Mouse (Mus musculus) MEL (cell line): ENCODE data around the gene Gm20388. TPM values are rescaled to one million over a fixed set of nuclear protein-coding genes. Genes with fewer than 3 reads are reported as not detected.

ENCODE experiments used
- DNase-seq: peaks from one replicate; pipeline ENCODE4 v3.0.0; 2011; ENCODE audit warnings: low read depth, low spot score
- H3K27ac ChIP-seq: 2 replicates; pipeline ENCODE4 v1.5.1; 2012; ENCODE audit warnings: low read depth, mild to moderate bottlenecking, control low read depth, low read length, moderate library complexity; ENCODE audit not compliant: control insufficient read depth
- H3K27me3 ChIP-seq, 2 experiments: fragments of 150-350 bp in 1 of 2; sonication (generic) in 1 of 2; 2 replicates each; pipeline ENCODE4 v1.6.1; 2012; ENCODE audit warnings: low read length in 2 of 2, mild to moderate bottlenecking in 2 of 2, improper control_type of control experiment in 1 of 2, moderate library complexity in 1 of 2; ENCODE audit not compliant: insufficient read depth in 2 of 2, control insufficient read depth in 1 of 2
- H3K36me3 ChIP-seq, 2 experiments: 2 replicates each; pipeline ENCODE4 v1.6.1; 2012 to 2014; ENCODE audit warnings: low read length in 2 of 2, improper control_type of control experiment in 1 of 2, inconsistent platforms in 1 of 2, mild to moderate bottlenecking in 1 of 2; ENCODE audit not compliant: insufficient read depth in 2 of 2, control insufficient read depth in 1 of 2
- H3K4me1 ChIP-seq, 2 experiments: fragments of 150-350 bp in 1 of 2; sonication (generic) in 1 of 2; 2 replicates each; pipeline ENCODE4 v1.6.1; 2012; ENCODE audit warnings: low read length in 2 of 2, improper control_type of control experiment in 1 of 2, mild to moderate bottlenecking in 1 of 2; ENCODE audit not compliant: insufficient read depth in 2 of 2, control insufficient read depth in 1 of 2
- H3K4me3 ChIP-seq, 2 experiments: fragments of 150-350 bp in 1 of 2; sonication (generic) in 1 of 2; 2 replicates each; pipeline ENCODE4 v1.5.1; 2012; ENCODE audit warnings: low read depth in 2 of 2, low read length in 2 of 2, mild to moderate bottlenecking in 2 of 2, moderate library complexity in 2 of 2, control low read depth in 1 of 2, improper control_type of control experiment in 1 of 2; ENCODE audit not compliant: control insufficient read depth in 1 of 2, insufficient read depth in 1 of 2
- H3K79me2 ChIP-seq: 2 replicates; pipeline ENCODE4 v1.6.1; 2012; ENCODE audit warnings: mild to moderate bottlenecking, low read length, moderate library complexity; ENCODE audit not compliant: control insufficient read depth, poor library complexity, insufficient read depth
- H3K9ac ChIP-seq: 2 replicates; pipeline ENCODE4 v1.6.1; 2012; ENCODE audit warnings: low read depth, mild to moderate bottlenecking, control low read depth, low read length, moderate library complexity; ENCODE audit not compliant: control insufficient read depth, poor library complexity, severe bottlenecking
- H3K9me3 ChIP-seq: fragments of 150-350 bp; sonication (generic); replicated peaks from 2 replicates; pipeline ENCODE4 v1.6.1; 2012; ENCODE audit warnings: mild to moderate bottlenecking, low read length, improper control_type of control experiment, moderate library complexity; ENCODE audit not compliant: insufficient read depth
- BHLHE40 ChIP-seq: IDR thresholded peaks from 2 replicates; pipeline ENCODE4 v1.6.1; 2012; ENCODE audit warnings: low read depth, mild to moderate bottlenecking, inconsistent platforms, low read length, improper control_type of control experiment, borderline replicate concordance
- CHD1 ChIP-seq: IDR thresholded peaks from 2 replicates; pipeline ENCODE4 v1.6.1; 2012; ENCODE audit warnings: low read depth, mild to moderate bottlenecking, inconsistent platforms, low read length, improper control_type of control experiment
- CTCF ChIP-seq, 3 experiments: IDR thresholded peaks in 2 of 3; conservative IDR thresholded peaks in 1 of 3; 2 replicates each; pipeline ENCODE4 v1.5.1; 2011 to 2012; ENCODE audit warnings: low read length in 3 of 3, low read depth in 2 of 3, mild to moderate bottlenecking in 2 of 3, improper control_type of control experiment in 1 of 3, inconsistent platforms in 1 of 3, mixed read lengths in 1 of 3, moderate library complexity in 1 of 3; ENCODE audit not compliant: control insufficient read depth in 1 of 3, insufficient read depth in 1 of 3, poor library complexity in 1 of 3, severe bottlenecking in 1 of 3
- E2F4 ChIP-seq: IDR thresholded peaks from 2 replicates; pipeline ENCODE4 v1.6.1; 2011; ENCODE audit warnings: low read depth, low read length, improper control_type of control experiment, borderline replicate concordance
- GABPA ChIP-seq: IDR thresholded peaks from 2 replicates; pipeline ENCODE4 v1.6.1; 2012; ENCODE audit warnings: low read depth, mild to moderate bottlenecking, inconsistent platforms, low read length, improper control_type of control experiment, moderate library complexity
- GATA1 ChIP-seq: IDR thresholded peaks from 2 replicates; pipeline ENCODE4 v1.6.1; 2011; ENCODE audit warnings: low read depth, low read length, improper control_type of control experiment
- HCFC1 ChIP-seq: IDR thresholded peaks from 2 replicates; pipeline ENCODE4 v1.6.1; 2012; ENCODE audit warnings: low read depth, mild to moderate bottlenecking, inconsistent platforms, low read length, improper control_type of control experiment, moderate library complexity
- MAFK ChIP-seq: IDR thresholded peaks from 2 replicates; pipeline ENCODE4 v1.6.1; 2011; ENCODE audit warnings: low read depth, mild to moderate bottlenecking, low read length, improper control_type of control experiment, borderline replicate concordance
- MAX ChIP-seq: IDR thresholded peaks from 2 replicates; pipeline ENCODE4 v1.6.1; 2011; ENCODE audit warnings: low read length, improper control_type of control experiment
- MAZ ChIP-seq: IDR thresholded peaks from 2 replicates; pipeline ENCODE4 v1.6.1; 2012; ENCODE audit warnings: low read depth, mild to moderate bottlenecking, inconsistent platforms, low read length, improper control_type of control experiment
- MXI1 ChIP-seq: IDR thresholded peaks from 2 replicates; pipeline ENCODE4 v1.6.1; 2011; ENCODE audit warnings: mild to moderate bottlenecking, low read depth, low read length, improper control_type of control experiment
- MYB ChIP-seq: IDR thresholded peaks from 2 replicates; pipeline ENCODE4 v1.6.1; 2011; ENCODE audit warnings: mild to moderate bottlenecking, low read depth, low read length, improper control_type of control experiment
- NELFE ChIP-seq: IDR thresholded peaks from 2 replicates; pipeline ENCODE4 v1.6.1; 2011; ENCODE audit warnings: low read depth, low read length, improper control_type of control experiment
- POLR2A ChIP-seq, 2 experiments: IDR thresholded peaks; 2 replicates each; pipeline ENCODE4 v1.6.1; 2011 to 2012; ENCODE audit warnings: low read length in 2 of 2, mild to moderate bottlenecking in 2 of 2, control low read depth in 1 of 2, improper control_type of control experiment in 1 of 2, low read depth in 1 of 2, moderate library complexity in 1 of 2; ENCODE audit not compliant: control insufficient read depth in 1 of 2, insufficient read depth in 1 of 2, poor library complexity in 1 of 2
- POLR2AphosphoS2 ChIP-seq: IDR thresholded peaks from 2 replicates; pipeline ENCODE4 v1.6.1; 2011; ENCODE audit warnings: low read length, improper control_type of control experiment
- POLR2AphosphoS5 ChIP-seq: IDR thresholded peaks from 2 replicates; pipeline ENCODE4 v1.6.1; 2012; ENCODE audit warnings: low read depth, borderline replicate concordance, mild to moderate bottlenecking, inconsistent platforms, low read length, moderate library complexity, mixed read lengths
- RAD21 ChIP-seq: IDR thresholded peaks from 2 replicates; pipeline ENCODE4 v1.6.1; 2011; ENCODE audit warnings: mild to moderate bottlenecking, low read depth, low read length, improper control_type of control experiment
- SIN3A ChIP-seq: IDR thresholded peaks from 2 replicates; pipeline ENCODE4 v1.6.1; 2012; ENCODE audit warnings: low read length, improper control_type of control experiment, inconsistent platforms
- UBTF ChIP-seq: IDR thresholded peaks from 2 replicates; pipeline ENCODE4 v1.6.1; 2012; ENCODE audit warnings: low read depth, mild to moderate bottlenecking, inconsistent platforms, low read length, improper control_type of control experiment, moderate library complexity, borderline replicate concordance; ENCODE audit not compliant: insufficient read depth
- USF1 ChIP-seq: IDR thresholded peaks from 2 replicates; pipeline ENCODE4 v1.6.1; 2014; ENCODE audit warnings: low read depth, mild to moderate bottlenecking, inconsistent platforms, low read length, improper control_type of control experiment, moderate library complexity
- polyA plus RNA-seq, 2 experiments: library from polyadenylated mRNA; stranded (reverse) in 1 of 2; unstranded in 1 of 2; fragments of >175 nt in 1 of 2; fragments of >200 nt in 1 of 2; gene quantifications; 2 replicates each; pipeline versions ENCODE4 v1.2.1 to v1.2.4; 2012; ENCODE audit warnings: low replicate concordance in 2 of 2, low read depth in 1 of 2; ENCODE audit not compliant: insufficient read length in 2 of 2, insufficient read depth in 1 of 2, missing spikeins in 1 of 2
- total RNA-seq: library from RNA; depleted of rRNA; stranded (reverse); fragments of 300-350 nt; gene quantifications from 2 replicates; pipeline ENCODE4 v1.2.3, GENCODE M21; 2012

Gm20388 gene
- total and polyA plus RNA-seq, 3 experiments, result 11.1 to 17.8 TPM; not detected in 1

- no peak for DNase-seq
- Histone ChIP-seq H3K36me3 (no peaks in the 10 kb centered on the region), H3K4me1 (no peaks in the 10 kb centered on the region), H3K79me2 (no peaks in the 10 kb centered on the region), H3K27me3 (no peaks in the 10 kb centered on the region), H3K9ac (no peak overlapping the region), H3K4me3 (no peak overlapping the region), H3K9me3 (no peaks in the 10 kb centered on the region), H3K27ac (no peak overlapping the region)
- TF ChIP-seq CTCF (IDR thresholded peaks at IDR 0.05 in 2 of 3, conservative IDR thresholded peaks at IDR 0.05 in 1 of 3; ENCODE audit: control insufficient read depth in 1 of 3, insufficient read depth in 1 of 3, low read depth in 2 of 3, low read length in 3 of 3, poor library complexity in 1 of 3, severe bottlenecking in 1 of 3) (no peak), NELFE (no peak), MYB (no peak), USF1 (no peak), UBTF (no peak), SIN3A (no peak), CHD1 (no peak), GATA1 (no peak)
Observed at GRCm38 (mm10) chr8:120700053-120700452, 789.4 kb downstream of the Gm20388 start.

- Histone ChIP-seq H3K27ac (no peak overlapping the region), H3K4me1 (no peaks in the 10 kb centered on the region), H3K4me3 (no peak overlapping the region), H3K79me2 (no peaks in the 10 kb centered on the region), H3K9me3 (no peaks in the 10 kb centered on the region), H3K36me3 (no peaks in the 10 kb centered on the region), H3K9ac (no peak overlapping the region), H3K27me3 (no peaks in the 10 kb centered on the region)
- DNase-seq, result no peak
- TF ChIP-seq UBTF (no peak), MAFK (no peak), POLR2AphosphoS5 (no peak), SIN3A (no peak), GABPA (no peak), E2F4 (no peak), MAX (no peak), POLR2A (IDR thresholded peaks at IDR 0.05; ENCODE audit: control insufficient read depth in 1 of 2, insufficient read depth in 1 of 2, low read depth in 1 of 2, low read length in 2 of 2, poor library complexity in 1 of 2) (no peak), POLR2AphosphoS2 (no peak), MXI1 (no peak), GATA1 (no peak), RAD21 (no peak), BHLHE40 (no peak), MAZ (no peak), HCFC1 (no peak)
Observed at GRCm38 (mm10) chr8:120701758-120702465, 791.3 kb downstream of the Gm20388 start.
